Mouse (Mus musculus): Measurements from ENCODE around the gene 9930021J03Rik. TPM values are rescaled to one million over a fixed set of nuclear protein-coding genes. Genes with fewer than 3 reads are reported as not detected.

The 9930021J03Rik gene
- polyA plus RNA-seq (2014; fragmentation: Illumina TruSeq; extraction: RNeasy Lipid Tissue Mini Kit (QIAGEN cat#74804); ENCODE audit: low read depth, low replicate concordance): 11.9 TPM

GRCm38 (mm10) chr19:29805917-29806785 lies at the start of gene 9930021J03Rik:
Gene 9930021J03Rik (minus strand): TSS chr19:29805989.

GRCm38 (mm10) chr19:29812581-29813460 lies 7.0 kb upstream of the 9930021J03Rik start, which contains the start of gene Ranbp6:
Gene Ranbp6 (minus strand): TSS chr19:29812974.

GRCm38 (mm10) chr19:29697245-29697874 lies 108.4 kb downstream of the 9930021J03Rik start, which contains the start of gene Mlana:
Gene Mlana (plus strand): TSS chr19:29697824.

Other genes with a start within 250 kb of the 9930021J03Rik start
- gene Ermp1, start 157.6 kb downstream of the 9930021J03Rik start, polyA plus RNA-seq (2014; fragmentation: Illumina TruSeq; extraction: RNeasy Lipid Tissue Mini Kit (QIAGEN cat#74804); ENCODE audit: low read depth, low replicate concordance): 8.7 TPM
- 9.5 TPM for gene Mlana, start 108.2 kb downstream of the 9930021J03Rik start, polyA plus RNA-seq (2014; fragmentation: Illumina TruSeq; extraction: RNeasy Lipid Tissue Mini Kit (QIAGEN cat#74804); ENCODE audit: low read depth, low replicate concordance)
- 12.5 TPM for gene Ranbp6, start 7.0 kb upstream of the 9930021J03Rik start, polyA plus RNA-seq (2014; fragmentation: Illumina TruSeq; extraction: RNeasy Lipid Tissue Mini Kit (QIAGEN cat#74804); ENCODE audit: low read depth, low replicate concordance)
- gene Il33, start 119.1 kb upstream of the 9930021J03Rik start, polyA plus RNA-seq (2014; fragmentation: Illumina TruSeq; extraction: RNeasy Lipid Tissue Mini Kit (QIAGEN cat#74804); ENCODE audit: low read depth, low replicate concordance): 4.8 TPM
- gene Trpd52l3, start 197.8 kb upstream of the 9930021J03Rik start, polyA plus RNA-seq (2014; fragmentation: Illumina TruSeq; extraction: RNeasy Lipid Tissue Mini Kit (QIAGEN cat#74804); ENCODE audit: low read depth, low replicate concordance): not detected
- gene Uhrf2, start 224.5 kb upstream of the 9930021J03Rik start, polyA plus RNA-seq (2014; fragmentation: Illumina TruSeq; extraction: RNeasy Lipid Tissue Mini Kit (QIAGEN cat#74804); ENCODE audit: low read depth, low replicate concordance): 26.0 TPM